Mouse (Mus musculus) MEL-GATA-1-ER (cell line): ENCODE data around the gene Wdr77.
"Not testable (repeated sequence)": the region's sequence is repeated elsewhere in the genome, so short reads cannot be mapped to it uniquely, and the experiment has no call there.

Experiments
- DNase-seq: peaks from one replicate; pipeline ENCODE4 v3.0.0-alpha.2; 2012; ENCODE audit warnings: low read depth; ENCODE audit errors: extremely low read depth

The Wdr77 gene

DNA sequence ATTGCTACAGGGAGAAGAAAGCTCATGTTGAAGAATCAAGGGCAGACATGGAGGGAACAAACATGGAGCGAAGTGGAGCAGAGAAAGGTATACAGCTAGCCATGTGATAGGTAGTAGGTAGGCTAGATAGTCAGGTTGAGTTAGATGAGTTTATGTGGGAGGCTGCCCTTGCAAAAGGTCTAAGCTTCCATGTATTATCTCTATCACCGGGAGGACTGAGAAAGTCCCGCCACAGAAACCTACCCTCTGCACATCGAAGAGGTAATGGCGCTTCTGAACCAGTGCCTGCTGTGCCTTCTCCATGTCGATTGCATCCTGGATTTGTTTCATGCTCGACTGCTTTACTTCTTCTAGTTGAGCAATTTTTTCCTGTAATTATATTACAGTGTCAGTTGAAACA, 7.8 kb upstream of the Wdr77 start:
- DNase-seq = no peak

- no peak for DNase-seq
Observed at GRCm38 (mm10) chr3:105957235-105957634, 1.9 kb upstream of the Wdr77 start.

DNA sequence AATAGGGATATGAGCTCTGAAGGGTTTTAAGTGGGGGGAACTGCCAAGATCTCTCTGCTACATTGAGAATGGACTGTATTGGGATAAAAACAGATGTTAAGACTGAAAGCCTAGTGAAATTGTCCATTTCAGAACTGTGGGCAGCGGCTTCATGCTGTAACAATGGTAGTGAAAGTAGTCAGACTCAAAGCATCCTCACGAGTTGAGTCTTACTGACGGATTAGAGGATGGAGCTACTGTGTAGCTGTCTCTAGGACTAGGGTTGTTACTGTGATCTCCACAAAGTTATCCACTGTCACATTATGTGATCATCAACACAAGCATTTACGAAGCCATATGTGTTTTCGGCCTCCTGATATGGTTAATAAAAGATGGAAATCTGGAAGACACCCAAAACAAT, 965 bp upstream of the Wdr77 start:
- DNase-seq = no peak

GRCm38 (mm10) chr3:105959585-105959984, 416 bp downstream of the Wdr77 start:
- DNase-seq = peak; percentile 35

DNA sequence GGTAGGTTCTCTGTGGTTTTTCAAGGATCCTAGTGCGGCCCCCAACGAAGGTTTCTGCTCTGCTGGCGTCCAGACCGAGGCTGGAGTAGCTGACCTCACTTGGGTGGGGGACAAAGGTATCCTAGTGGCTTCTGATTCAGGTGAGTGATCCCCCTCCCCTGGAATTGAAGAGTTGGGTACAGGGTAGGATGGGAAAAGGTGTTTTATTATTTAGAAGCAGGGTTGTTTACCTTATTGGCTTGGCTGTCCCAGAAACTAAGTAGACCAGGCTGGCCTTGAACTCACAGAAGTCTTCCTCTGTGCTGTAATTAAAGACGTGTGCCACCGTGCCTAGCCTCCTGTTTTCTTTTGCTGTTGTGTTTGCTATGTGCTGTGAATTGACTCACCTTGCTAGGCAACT, 830 bp downstream of the Wdr77 start, which contains the start of gene Atp5f1:
TSS of gene Atp5f1 (minus strand) at position 101 of the 400 bp plus-strand sequence.
- DNase-seq = no peak

DNA sequence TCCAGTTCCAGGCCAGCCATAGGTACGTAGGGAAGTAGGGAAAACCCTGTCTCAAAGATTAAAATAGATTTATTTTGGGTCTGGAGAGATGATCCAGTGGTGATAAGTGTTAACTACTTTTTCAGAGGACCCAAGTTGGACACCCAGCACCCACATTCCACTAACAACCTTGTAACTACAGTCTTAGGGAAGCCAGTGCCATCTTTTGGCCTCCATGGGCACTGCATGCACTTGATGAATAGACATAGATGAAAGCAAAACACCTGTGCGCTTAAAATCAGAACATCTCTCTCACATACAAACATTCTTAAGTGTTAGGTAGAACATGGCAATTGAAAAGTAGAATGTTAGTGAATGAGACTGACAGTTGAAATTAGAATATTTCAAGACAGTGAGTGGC, 1.5 kb downstream of the Wdr77 start:
- peak; percentile 32 for DNase-seq

- DNase-seq = no peak
Observed at GRCm38 (mm10) chr3:105971831-105972446, 12.8 kb downstream of the Wdr77 start.

DNA sequence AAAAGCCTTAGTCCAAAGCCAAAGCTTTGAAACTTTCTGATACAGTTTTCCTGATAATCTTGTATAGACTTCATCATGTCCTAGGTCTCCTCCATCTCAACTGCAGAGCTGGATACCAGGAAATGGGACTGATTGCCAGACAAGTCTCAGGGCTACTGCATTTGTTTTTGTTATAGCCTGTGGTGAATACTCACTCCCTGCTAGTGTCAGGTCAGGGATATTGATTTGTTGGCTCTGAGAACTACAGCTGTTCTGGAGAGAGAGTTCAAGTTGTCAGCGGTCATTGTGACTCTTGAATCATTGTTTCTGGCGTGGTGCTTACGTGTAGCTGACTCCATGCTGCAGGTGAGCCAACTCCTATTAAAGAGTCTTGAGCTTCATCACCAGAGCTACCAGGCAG, 14.2 kb downstream of the Wdr77 start, which contains the start of gene Ovgp1:
TSS of gene Ovgp1 (plus strand) at position 301 of the 400 bp plus-strand sequence.
- DNase-seq = no peak

DNA sequence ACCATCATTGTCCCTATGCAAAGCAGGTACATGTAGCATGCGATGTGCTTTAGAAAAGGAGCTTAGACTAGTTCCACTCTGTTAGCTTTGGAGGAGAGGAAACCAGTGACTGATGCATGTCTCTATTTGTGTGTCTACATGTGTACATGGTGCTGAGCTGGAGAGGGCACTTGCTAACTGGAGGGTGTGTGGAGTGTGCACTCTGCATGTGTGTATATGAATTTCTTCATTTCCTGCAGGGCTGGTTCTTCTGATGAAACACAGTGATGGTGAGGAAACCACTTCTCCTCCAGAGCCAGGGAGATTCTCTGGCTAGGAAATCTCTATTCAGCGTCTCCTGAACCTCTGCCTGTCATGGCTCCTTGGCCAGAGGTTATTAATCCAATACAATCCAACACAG, 15.0 kb downstream of the Wdr77 start:
- DNase-seq = no peak

DNA sequence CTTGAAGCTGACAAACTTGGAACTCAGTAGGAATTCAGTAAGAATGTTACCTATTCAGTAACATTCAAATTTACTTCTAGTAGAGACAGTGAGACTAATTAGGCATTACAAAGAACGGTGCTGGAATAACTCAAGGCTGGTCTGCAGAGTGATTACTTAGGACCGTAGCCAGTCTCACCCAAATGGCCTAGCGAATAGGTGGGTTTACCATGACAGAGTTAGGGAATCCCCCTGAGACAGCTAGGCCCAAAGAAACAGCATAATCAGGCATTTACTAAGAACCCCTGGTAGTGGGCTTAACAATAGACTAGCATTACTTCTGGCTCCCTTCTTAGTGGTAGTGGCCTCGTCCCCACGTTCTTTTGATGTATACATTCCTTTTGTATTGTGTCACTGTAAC, 30.4 kb downstream of the Wdr77 start:
- DNase-seq = not testable (repeated sequence)

- peak; percentile 36 for DNase-seq
Observed at GRCm38 (mm10) chr3:105991653-105992283, 32.6 kb downstream of the Wdr77 start.

GRCm38 (mm10) chr3:105994730-105995129, 35.6 kb downstream of the Wdr77 start:
- no peak for DNase-seq

- DNase-seq = no peak
Observed at GRCm38 (mm10) chr3:106000707-106001375, 41.7 kb downstream of the Wdr77 start.

GRCm38 (mm10) chr3:106001416-106002370, 42.5 kb downstream of the Wdr77 start:
- DNase-seq = no peak

GRCm38 (mm10) chr3:106003360-106003759, 44.2 kb downstream of the Wdr77 start:
- not testable (repeated sequence) for DNase-seq

DNA sequence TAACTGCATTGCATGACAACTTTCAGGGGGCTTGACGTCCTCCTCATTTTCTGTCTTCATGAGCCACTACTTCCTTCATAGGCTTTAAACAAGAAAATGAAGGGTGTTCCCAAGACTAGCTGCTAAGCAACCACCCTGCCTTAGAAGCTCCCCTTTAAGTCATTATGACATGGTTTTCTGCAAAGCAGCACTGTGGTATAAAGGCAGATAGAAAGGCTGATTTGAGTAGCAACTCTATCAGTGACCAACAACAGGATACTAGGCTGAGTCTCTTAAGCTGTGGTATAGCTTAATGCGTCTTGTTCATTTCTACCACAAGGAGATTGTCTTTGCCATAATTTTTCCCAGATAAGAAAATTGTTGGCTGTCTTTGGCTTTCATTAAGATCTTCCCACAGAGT, 55.4 kb downstream of the Wdr77 start, which contains the start of gene Pifo:
TSS of gene Pifo (minus strand) at position 101 of the 400 bp plus-strand sequence.
- DNase-seq = no peak
